Mouse (Mus musculus): Measurements from ENCODE around the gene Trim2.

DNA sequence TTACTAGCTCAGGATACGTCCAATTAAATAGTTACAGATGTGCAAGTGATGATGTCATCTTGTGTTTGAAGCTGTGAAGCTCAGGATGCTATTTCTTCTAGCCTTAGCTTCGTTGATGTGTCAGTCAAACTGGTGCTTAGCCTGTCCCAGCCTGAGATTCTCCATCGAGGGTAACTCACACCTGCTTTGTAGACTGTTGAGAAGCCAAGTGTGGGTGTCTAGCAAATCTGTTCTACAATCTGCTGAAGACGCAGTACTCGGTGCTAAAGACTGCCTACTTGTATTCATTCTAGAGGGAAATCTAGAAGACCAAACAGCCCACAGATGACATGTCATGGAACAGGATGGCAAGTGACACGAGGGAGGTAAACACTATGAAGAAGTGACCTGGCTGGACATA, 101.0 kb downstream of the Trim2 start:
- TF ChIP-seq POLR2A (IDR thresholded peaks at IDR 0.05; ENCODE audit: low read depth, low read length) = no peak
- no peak for TF ChIP-seq MYC (IDR thresholded peaks at IDR 0.05; ENCODE audit: low read depth, low read length)
- TF ChIP-seq RAD21 (IDR thresholded peaks at IDR 0.05; ENCODE audit: low read depth, low read length) = no peak
- TF ChIP-seq MAFK (IDR thresholded peaks at IDR 0.05; ENCODE audit: insufficient replicate concordance, low read length) = no peak
- TF ChIP-seq USF2 (conservative IDR thresholded peaks at IDR 0.05; ENCODE audit: low read depth, low read length) = no peak
- TF ChIP-seq USF1 (IDR thresholded peaks at IDR 0.05; ENCODE audit: low read depth, low read length) = no peak
- TF ChIP-seq CTCF (conservative IDR thresholded peaks at IDR 0.05 in 1 of 2, IDR thresholded peaks at IDR 0.05 in 1 of 2; ENCODE audit: low read depth in 2 of 2, low read length in 2 of 2) = no peak
- TF ChIP-seq HCFC1 (IDR thresholded peaks at IDR 0.05; ENCODE audit: low read depth, low read length) = no peak
- no peak for TF ChIP-seq TBP (conservative IDR thresholded peaks at IDR 0.05; ENCODE audit: low read depth, low read length)
- no peak for TF ChIP-seq ZMIZ1 (IDR thresholded peaks at IDR 0.05; ENCODE audit: low read depth, low read length)
- TF ChIP-seq CHD1 (IDR thresholded peaks at IDR 0.05; ENCODE audit: low read depth, low read length) = no peak
- no peak for TF ChIP-seq MEF2A (IDR thresholded peaks at IDR 0.05; ENCODE audit: borderline replicate concordance, low read depth, low read length)
- no peak for TF ChIP-seq CHD2 (IDR thresholded peaks at IDR 0.05; ENCODE audit: low read length)

Data from CH12.LX (cell line).